Mouse (Mus musculus): ENCODE results near the gene Xylt1. TPM values are rescaled to one million over a fixed set of nuclear protein-coding genes. Genes with fewer than 3 reads are reported as not detected.

Gene Xylt1
- total RNA-seq, 4 experiments from 2014 or later = 6.1 to 9.9 (median 7.3) TPM

- DNase-seq (ENCODE audit: low spot score in 2 of 2) = no peak
Measured at GRCm38 (mm10) chr7:117695612-117696011, 314.8 kb downstream of the Xylt1 start.

- no peak for DNase-seq (ENCODE audit: low spot score in 2 of 2)
Measured at GRCm38 (mm10) chr7:117697681-117698080, 316.9 kb downstream of the Xylt1 start.

- DNase-seq (ENCODE audit: low spot score in 2 of 2) = no peak
Measured at GRCm38 (mm10) chr7:117698551-117699114, 317.9 kb downstream of the Xylt1 start.

- no peak for DNase-seq (ENCODE audit: low spot score in 2 of 2)
Measured at GRCm38 (mm10) chr7:117699343-117699985, 318.7 kb downstream of the Xylt1 start.

GRCm38 (mm10) chr7:117700066-117700465 lies 319.3 kb downstream of the Xylt1 start:
- no peak for DNase-seq (ENCODE audit: low spot score in 2 of 2)

GRCm38 (mm10) chr7:117709901-117710607 lies 329.3 kb downstream of the Xylt1 start:
- DNase-seq (ENCODE audit: low spot score in 2 of 2) = no peak

- DNase-seq (ENCODE audit: low spot score in 2 of 2) = no peak
Measured at GRCm38 (mm10) chr7:117716876-117717408, 336.2 kb downstream of the Xylt1 start.

- DNase-seq (ENCODE audit: low spot score in 2 of 2) = no peak
Measured at GRCm38 (mm10) chr7:117720426-117720825, 339.6 kb downstream of the Xylt1 start.

Measured in gastrocnemius, adult 8-10 months (tissue).